Mouse (Mus musculus) kidney, adult 2 months (tissue): ENCODE measurements at regions not wholly inside any gene's neighbourhood (a gene's known extent, or its start where the extent isn't known, plus 50 kb on each side); places are given as distances from the start of the nearest gene placed in this dataset.

Experiments used
- CTCF ChIP-seq: fragments of 200-500 bp; conservative IDR thresholded peaks from 2 replicates; pipeline ENCODE4 v1.5.1; 2011; ENCODE audit warnings: low read depth, mild to moderate bottlenecking, control low read depth, low read length, moderate library complexity, mixed read lengths; ENCODE audit not compliant: insufficient read depth, insufficient read length
- POLR2A ChIP-seq: fragments of 200-500 bp; IDR thresholded peaks from one replicate; pipeline ENCODE4 v1.6.1; 2011; ENCODE audit warnings: low read depth, low read length, control low read depth

- TF ChIP-seq CTCF = no peak
- TF ChIP-seq POLR2A = no peak
Measured at GRCm38 (mm10) chr11:71513067-71513350, 236.7 kb upstream of the Wscd1 start.
